Mouse (Mus musculus) stomach, embryonic 15.5 days (tissue): ENCODE data around the gene Zfhx3. TPM values are rescaled to one million over a fixed set of nuclear protein-coding genes. Genes with fewer than 3 reads are reported as not detected.

ENCODE experiments used
- ATAC-seq: fragments of 200-750 bp; cut with Nextera tagmentation; 2 replicates; pipeline ENCODE4 v1.8.0; 2017; ENCODE audit warnings: low read depth, moderate number of reproducible peaks, moderate TSS enrichment; ENCODE audit not compliant: insufficient read depth, low FRiP score
- H3K27ac ChIP-seq: fragments of 300-500 bp; sonication (generic); 2 replicates; pipeline ENCODE4 v1.5.1; 2015; ENCODE audit warnings: mild to moderate bottlenecking, inconsistent platforms
- H3K27me3 ChIP-seq: fragments of 300-500 bp; sonication (generic); replicated peaks from 2 replicates; pipeline ENCODE4 v1.6.1; 2015; ENCODE audit warnings: inconsistent platforms
- H3K36me3 ChIP-seq: fragments of 300-500 bp; sonication (generic); 2 replicates; pipeline ENCODE4 v1.6.1; 2015; ENCODE audit warnings: inconsistent platforms
- H3K4me1 ChIP-seq: fragments of 300-500 bp; sonication (generic); 2 replicates; pipeline ENCODE4 v1.6.1; 2015; ENCODE audit warnings: inconsistent platforms
- H3K4me2 ChIP-seq: fragments of 300-500 bp; sonication (generic); 2 replicates; pipeline ENCODE4 v1.6.1; 2015; ENCODE audit warnings: mild to moderate bottlenecking, inconsistent platforms
- H3K4me3 ChIP-seq: fragments of 300-500 bp; sonication (generic); replicated peaks from 2 replicates; pipeline ENCODE4 v1.5.1; 2015; ENCODE audit warnings: inconsistent platforms
- H3K9ac ChIP-seq: fragments of 300-500 bp; sonication (generic); 2 replicates; pipeline ENCODE4 v1.6.1; 2015; ENCODE audit warnings: inconsistent platforms
- H3K9me3 ChIP-seq: fragments of 300-500 bp; sonication (generic); 2 replicates; pipeline ENCODE4 v1.6.1; 2016; ENCODE audit warnings: inconsistent platforms
- WGBS: fragments of 180-500 bp; shearing (Covaris S2); methylation state at CpG from one replicate; pipeline ENCODE4 v1.1.7; 2015; 5-methylcytosine and 5-hydroxymethylcytosine counted together
- polyA plus RNA-seq: library from polyadenylated mRNA; unstranded; fragments of >200 nt; fragmentation: Nextera tagmentation; extraction: Ambion mirVana; gene quantifications from 2 replicates; pipeline ENCODE4 v1.2.1, GENCODE M21; 2015

The Zfhx3 gene
- polyA plus RNA-seq, 1 experiment from 2014 or later, result 12.9 TPM

GRCm38 (mm10) chr8:108481167-108481815, 538.8 kb downstream of the Zfhx3 start:
- 41% methylated on average over 11 of the region's 11 CpGs for WGBS
- Histone ChIP-seq H3K27me3 (no peaks in the 10 kb centered on the region), H3K4me2 (no peak overlapping the region), H3K4me1 (no peaks in the 10 kb centered on the region), H3K4me3 (no peak overlapping the region), H3K9ac (no peak overlapping the region), H3K9me3 (no peaks in the 10 kb centered on the region), H3K36me3 (no peaks in the 10 kb centered on the region), H3K27ac (no peak overlapping the region)
- ATAC-seq, result 0 out of 2 replicates have a peak, but pooled peaks have one; percentile 7

GRCm38 (mm10) chr8:108496101-108496500, 553.7 kb downstream of the Zfhx3 start:
- no peak overlapping the region for H3K27ac ChIP-seq
- H3K4me3 ChIP-seq, result no peak overlapping the region
- H3K9me3 ChIP-seq, result no peaks in the 10 kb centered on the region
- H3K27me3 ChIP-seq, result no peaks in the 10 kb centered on the region
- ATAC-seq, result no peak
- H3K36me3 ChIP-seq, result no peaks in the 10 kb centered on the region
- 46% methylated on average over 12 of the region's 12 CpGs for WGBS
- H3K9ac ChIP-seq, result no peak overlapping the region
- H3K4me1 ChIP-seq, result peaks cover 5% of the 10 kb centered on the region; the same call in 1 of the 2 replicates
- H3K4me2 ChIP-seq, result no peak overlapping the region

GRCm38 (mm10) chr8:108506779-108507178, 564.3 kb downstream of the Zfhx3 start:
- Histone ChIP-seq H3K9me3 (no peaks in the 10 kb centered on the region), H3K27ac (no peak overlapping the region), H3K4me2 (no peak overlapping the region), H3K36me3 (no peaks in the 10 kb centered on the region), H3K9ac (no peak overlapping the region), H3K4me1 (no peaks in the 10 kb centered on the region), H3K4me3 (no peak overlapping the region), H3K27me3 (no peaks in the 10 kb centered on the region)
- 79% methylated on average over 3 of the region's 3 CpGs for WGBS
- ATAC-seq, result no peak

GRCm38 (mm10) chr8:108507769-108508168, 565.3 kb downstream of the Zfhx3 start:
- Histone ChIP-seq H3K9me3 (no peaks in the 10 kb centered on the region), H3K36me3 (no peaks in the 10 kb centered on the region), H3K4me1 (no peaks in the 10 kb centered on the region), H3K9ac (no peak overlapping the region), H3K27ac (no peak overlapping the region), H3K4me3 (no peak overlapping the region), H3K4me2 (no peak overlapping the region), H3K27me3 (no peaks in the 10 kb centered on the region)
- WGBS, result 82% methylated on average over 3 of the region's 3 CpGs
- ATAC-seq, result no peak

GRCm38 (mm10) chr8:108510641-108511325, 568.3 kb downstream of the Zfhx3 start:
- no peaks in the 10 kb centered on the region for H3K36me3 ChIP-seq
- H3K27me3 ChIP-seq, result no peaks in the 10 kb centered on the region
- ATAC-seq, result no peak
- H3K4me1 ChIP-seq, result no peaks in the 10 kb centered on the region
- H3K4me3 ChIP-seq, result no peak overlapping the region
- H3K4me2 ChIP-seq, result no peak overlapping the region
- no peak overlapping the region for H3K9ac ChIP-seq
- H3K27ac ChIP-seq, result no peak overlapping the region
- WGBS, result 56% methylated on average over 14 of the region's 14 CpGs
- H3K9me3 ChIP-seq, result no peaks in the 10 kb centered on the region

GRCm38 (mm10) chr8:108518116-108518515, 575.7 kb downstream of the Zfhx3 start:
- no peak for ATAC-seq
- 86% methylated on average over 7 of the region's 7 CpGs for WGBS
- Histone ChIP-seq H3K4me3 (no peak overlapping the region), H3K9ac (no peak overlapping the region), H3K4me1 (no peaks in the 10 kb centered on the region), H3K27ac (no peak overlapping the region), H3K27me3 (no peaks in the 10 kb centered on the region), H3K36me3 (no peaks in the 10 kb centered on the region), H3K4me2 (no peak overlapping the region), H3K9me3 (no peaks in the 10 kb centered on the region)

- H3K9ac ChIP-seq, result no peak overlapping the region
- no peak overlapping the region for H3K27ac ChIP-seq
- no peak overlapping the region for H3K4me3 ChIP-seq
- no peaks in the 10 kb centered on the region for H3K4me1 ChIP-seq
- WGBS, result 88% methylated on average over 4 of the region's 4 CpGs
- H3K4me2 ChIP-seq, result no peak overlapping the region
- ATAC-seq, result no peak
- no peaks in the 10 kb centered on the region for H3K36me3 ChIP-seq
- H3K9me3 ChIP-seq, result no peaks in the 10 kb centered on the region
- no peaks in the 10 kb centered on the region for H3K27me3 ChIP-seq
Measured at GRCm38 (mm10) chr8:108522050-108522449, 579.6 kb downstream of the Zfhx3 start.

GRCm38 (mm10) chr8:108529421-108529820, 587.0 kb downstream of the Zfhx3 start:
- H3K9me3 ChIP-seq, result no peaks in the 10 kb centered on the region
- H3K4me2 ChIP-seq, result no peak overlapping the region
- no peak overlapping the region for H3K9ac ChIP-seq
- H3K36me3 ChIP-seq, result no peaks in the 10 kb centered on the region
- no peaks in the 10 kb centered on the region for H3K27me3 ChIP-seq
- WGBS, result 93% methylated on average over 7 of the region's 7 CpGs
- ATAC-seq, result no peak
- H3K27ac ChIP-seq, result no peak overlapping the region
- no peak overlapping the region for H3K4me3 ChIP-seq
- H3K4me1 ChIP-seq, result no peaks in the 10 kb centered on the region

GRCm38 (mm10) chr8:108535121-108535876, 592.9 kb downstream of the Zfhx3 start:
- no peaks in the 10 kb centered on the region for H3K36me3 ChIP-seq
- H3K27me3 ChIP-seq, result no peaks in the 10 kb centered on the region
- no peak overlapping the region for H3K27ac ChIP-seq
- no peaks in the 10 kb centered on the region for H3K4me1 ChIP-seq
- H3K4me3 ChIP-seq, result no peak overlapping the region
- no peaks in the 10 kb centered on the region for H3K9me3 ChIP-seq
- no peak overlapping the region for H3K4me2 ChIP-seq
- H3K9ac ChIP-seq, result no peak overlapping the region
- no peak for ATAC-seq
- WGBS, result 84% methylated on average over 16 of the region's 16 CpGs

- H3K27ac ChIP-seq, result no peak overlapping the region
- H3K4me2 ChIP-seq, result no peak overlapping the region
- no peak for ATAC-seq
- H3K9me3 ChIP-seq, result no peaks in the 10 kb centered on the region
- no peaks in the 10 kb centered on the region for H3K36me3 ChIP-seq
- WGBS, result 82% methylated on average over 7 of the region's 7 CpGs
- H3K4me3 ChIP-seq, result no peak overlapping the region
- H3K4me1 ChIP-seq, result no peaks in the 10 kb centered on the region
- no peak overlapping the region for H3K9ac ChIP-seq
- no peaks in the 10 kb centered on the region for H3K27me3 ChIP-seq
Measured at GRCm38 (mm10) chr8:108536186-108536585, 593.7 kb downstream of the Zfhx3 start.

- no peak for ATAC-seq
- Histone ChIP-seq H3K4me2 (no peak overlapping the region), H3K4me1 (no peaks in the 10 kb centered on the region), H3K9me3 (no peaks in the 10 kb centered on the region), H3K36me3 (no peaks in the 10 kb centered on the region), H3K9ac (no peak overlapping the region), H3K4me3 (no peak overlapping the region), H3K27ac (no peak overlapping the region), H3K27me3 (no peaks in the 10 kb centered on the region)
- WGBS, result 73% methylated on average over 15 of the region's 15 CpGs
Measured at GRCm38 (mm10) chr8:108536911-108537351, 594.5 kb downstream of the Zfhx3 start.
